22 mouse cellular contexts compared by ENCODE assay signal in the genomic region with DNA sequence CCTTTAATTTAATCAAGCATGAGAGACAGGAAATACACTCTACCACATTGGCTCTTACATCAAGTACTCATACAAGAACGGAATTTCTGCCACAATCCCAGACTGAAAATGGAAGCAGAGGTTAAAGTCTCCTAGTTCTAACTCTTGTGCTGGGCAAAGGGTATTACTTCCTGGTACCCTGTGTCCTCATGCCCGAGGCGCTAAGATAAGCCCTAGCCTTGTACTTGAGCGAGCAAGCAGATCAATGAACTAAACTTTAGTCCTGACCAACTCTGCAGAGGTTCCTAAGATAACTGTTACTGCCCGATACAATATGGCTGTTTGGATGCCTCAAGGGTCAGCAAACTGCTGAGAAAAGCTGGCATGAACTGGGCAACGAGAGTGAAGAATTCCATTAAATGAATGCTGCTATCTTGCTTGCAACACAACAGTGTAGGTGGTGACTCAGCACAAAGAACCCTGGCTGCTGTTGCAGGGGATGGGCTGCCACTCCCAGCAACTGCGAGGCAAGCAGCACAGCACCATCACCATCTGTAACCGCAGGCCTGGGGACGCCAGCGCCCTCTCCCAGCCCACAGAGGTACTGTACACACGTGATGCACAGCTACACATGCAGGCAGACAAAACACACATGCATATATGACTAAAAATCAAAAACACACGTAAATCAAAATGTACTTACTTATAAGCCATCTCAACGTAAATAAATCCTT. TPM values are rescaled to one million over a fixed set of nuclear protein-coding genes. Genes with fewer than 3 reads are reported as not detected.
A peak's percentile ranks its signal among the peaks of the same experiment; 100 is the strongest.
DNase-seq lines count a peak whose midpoint lies in the region; ATAC-seq and TF ChIP-seq lines count a peak whose summit lies in the region.
"Had no signal": no experiment of that assay in that cellular context is flagged by ENCODE, and none has a peak within 500 bp of the region (broad histone marks: within the 10 kb centered on the region; RNA-seq: fewer than 3 reads in every experiment).

No protein-coding gene starts in this region.

- no peak overlapping the region for H3K4me2 ChIP-seq in stomach, postnatal 0 days (replicated peaks; ENCODE audit: low read depth)
- H3K4me2 ChIP-seq: midbrain, embryonic 15.5 days had no signal

- no peaks in the 10 kb centered on the region for H3K27me3 ChIP-seq in megakaryocyte, embryonic 14.5 days (replicated peaks)
- H3K27me3 ChIP-seq in liver, adult 2 months (ENCODE audit: control insufficient read depth, insufficient read depth, low read length): no peaks in the 10 kb centered on the region
- no peaks in the 10 kb centered on the region for H3K27me3 ChIP-seq in stomach, postnatal 0 days (ENCODE audit: control insufficient read depth, insufficient read depth, low read length)
- no peaks in the 10 kb centered on the region for H3K27me3 ChIP-seq in midbrain, embryonic 10.5 days (ENCODE audit: low read depth, poor library complexity, severe bottlenecking)
- H3K27me3 ChIP-seq: CH12.LX; midbrain, embryonic 15.5 days had no signal

- WGBS in liver, adult 2 months: 70% methylated on average over 13 of the region's 13 CpGs
- 88% methylated on average over 13 of the region's 13 CpGs for WGBS in stomach, postnatal 0 days
- 96% methylated on average over 13 of the region's 13 CpGs for WGBS in midbrain, embryonic 10.5 days

- H3K36me3 ChIP-seq in megakaryocyte, embryonic 14.5 days (replicated peaks; ENCODE audit: low read length): peaks cover 100% of the 10 kb centered on the region
- peaks cover 61% of the 10 kb centered on the region for H3K36me3 ChIP-seq in liver, adult 2 months (ENCODE audit: control insufficient read depth, insufficient read depth, low read length)
- peaks cover 52% of the 10 kb centered on the region for H3K36me3 ChIP-seq in stomach, postnatal 0 days (ENCODE audit: control insufficient read depth, insufficient read depth, low read length)
- H3K36me3 ChIP-seq in midbrain, embryonic 10.5 days: peaks cover 100% of the 10 kb centered on the region

- no peaks in the 10 kb centered on the region for H3K79me2 ChIP-seq in liver, adult 2 months (ENCODE audit: control insufficient read depth, insufficient read depth, low read length)

- no peak for TF ChIP-seq CTCF in liver, adult 2 months (IDR thresholded peaks at IDR 0.05; ENCODE audit: low read depth, low read length)
- 0 out of 2 replicates have a peak, but pooled peaks have one; percentile 18 for TF ChIP-seq CTCF in stomach, postnatal 0 days (IDR thresholded peaks at IDR 0.05; ENCODE audit: low read depth)

- peak; percentile 84 for DNase-seq in R1 (ENCODE audit: low read depth, low spot score)
- peak; percentile 36 for DNase-seq in liver, adult 2 months (ENCODE audit: extremely low read depth, low read depth, low spot score)
- no peak for DNase-seq in stomach, postnatal 0 days (ENCODE audit: low spot score)
- DNase-seq in ovary, postnatal 36 days (ENCODE audit: low spot score): no peak
- no peak for DNase-seq in midbrain, embryonic 10.5 days (ENCODE audit: low spot score)
- DNase-seq: cerebellum, adult 11-12 months; cerebellum, postnatal 36 days; kidney, postnatal 14 days; layer of hippocampus, postnatal 36 days; lung, adult 18-20 months; lung, postnatal 36 days; right cerebral cortex, postnatal 4 days had no signal

- no peak for TF ChIP-seq POLR2A in liver, adult 2 months (IDR thresholded peaks at IDR 0.05; ENCODE audit: extremely low read depth, insufficient read depth, low read length)

- H3K27ac ChIP-seq in liver, adult 2 months (replicated peaks; ENCODE audit: insufficient read depth, low read depth, low read length): no peak overlapping the region
- no peak overlapping the region for H3K27ac ChIP-seq in stomach, postnatal 0 days (replicated peaks)
- no peak overlapping the region for H3K27ac ChIP-seq in midbrain, embryonic 10.5 days (replicated peaks)
- H3K27ac ChIP-seq: embryonic facial prominence, embryonic 10.5 days; hindbrain, embryonic 10.5 days; midbrain, embryonic 15.5 days had no signal

- H3K9ac ChIP-seq in liver, adult 2 months (ENCODE audit: low read depth, low read length): no peak overlapping the region
- no peak overlapping the region for H3K9ac ChIP-seq in stomach, postnatal 0 days (ENCODE audit: low read length)
- H3K9ac ChIP-seq: midbrain, embryonic 15.5 days had no signal

- H3K9me3 ChIP-seq in megakaryocyte, embryonic 14.5 days: peaks cover 8% of the 10 kb centered on the region; the same call in 1 of the 2 replicates
- no peaks in the 10 kb centered on the region for H3K9me3 ChIP-seq in stomach, postnatal 0 days (ENCODE audit: control insufficient read depth, low read length)
- no peaks in the 10 kb centered on the region for H3K9me3 ChIP-seq in midbrain, embryonic 10.5 days (replicated peaks)
- H3K9me3 ChIP-seq: embryonic facial prominence, embryonic 10.5 days; hindbrain, embryonic 10.5 days; midbrain, embryonic 15.5 days had no signal

- TF ChIP-seq EP300 in stomach, postnatal 0 days (optimal IDR thresholded peaks at IDR 0.05): no peak

- no peak for ATAC-seq in megakaryocyte, adult 5-6 weeks (ENCODE audit: poor library complexity, severe bottlenecking)
- peak; percentile 69 for ATAC-seq in stomach, postnatal 0 days (ENCODE audit: low FRiP score, low TSS enrichment)
- ATAC-seq in frontal cortex, adult (ENCODE audit: low TSS enrichment): no peak
- ATAC-seq: midbrain, embryonic 15.5 days had no signal

- H3K4me1 ChIP-seq in megakaryocyte, embryonic 14.5 days: peaks cover 13% of the 10 kb centered on the region
- no peaks in the 10 kb centered on the region for H3K4me1 ChIP-seq in liver, adult 2 months (ENCODE audit: control insufficient read depth, insufficient read depth, low read length)
- H3K4me1 ChIP-seq in stomach, postnatal 0 days (replicated peaks; ENCODE audit: control insufficient read depth, insufficient read depth): no peaks in the 10 kb centered on the region
- H3K4me1 ChIP-seq in midbrain, embryonic 10.5 days: no peaks in the 10 kb centered on the region
- H3K4me1 ChIP-seq: embryonic facial prominence, embryonic 10.5 days; hindbrain, embryonic 10.5 days; midbrain, embryonic 15.5 days had no signal

- H3K4me3 ChIP-seq in megakaryocyte, embryonic 14.5 days (replicated peaks): peak overlapping the region; percentile 72
- H3K4me3 ChIP-seq in liver, adult 2 months (ENCODE audit: insufficient read depth, low read depth, low read length): no peak overlapping the region
- H3K4me3 ChIP-seq in stomach, postnatal 0 days (ENCODE audit: low read depth, low read length): no peak overlapping the region
- no peak overlapping the region for H3K4me3 ChIP-seq in midbrain, embryonic 10.5 days
- H3K4me3 ChIP-seq: embryonic facial prominence, embryonic 10.5 days; hindbrain, embryonic 10.5 days; midbrain, embryonic 15.5 days had no signal

RNA-seq across cellular contexts. Expression of gene Tbk1, which starts 18.2 kb away (rescaled TPM):
- polyA plus RNA-seq in megakaryocyte, embryonic 14.5 days (2012; ENCODE audit: insufficient read depth, low replicate concordance): 2.7 TPM in 1 of 2 replicates, not detected in the other
- total RNA-seq in megakaryocyte, adult 5-6 weeks (2015): 41.2 and 43.3 TPM in 2 replicates
- total RNA-seq in megakaryocyte, adult 5-6 weeks (2017): 91.2 and 91.3 TPM in 2 replicates
- total RNA-seq in liver, adult 2 months (2014; rRNA removed): 24.7 and 25.3 TPM in 2 replicates
- 7.1 and 8.2 TPM in 2 replicates for polyA plus RNA-seq in liver, adult 2 months (2012; rRNA removed)
- 16.6 TPM in 2 replicates for polyA plus RNA-seq in stomach, postnatal 0 days (2015; fragmentation: Nextera tagmentation; extraction: Ambion mirVana)
- 32.6 and 32.9 TPM in 2 replicates for polyA plus RNA-seq in midbrain, embryonic 10.5 days (2016; fragmentation: Nextera tagmentation; extraction: Ambion mirVana)

RNA-seq across cellular contexts. Expression of gene Xpot, which starts 21.3 kb away (rescaled TPM):
- polyA plus RNA-seq in megakaryocyte, embryonic 14.5 days (2012; ENCODE audit: insufficient read depth, low replicate concordance): 13.3 and 24.8 TPM in 2 replicates
- 29.7 and 34.3 TPM in 2 replicates for total RNA-seq in megakaryocyte, adult 5-6 weeks (2015)
- 24.4 and 37.1 TPM in 2 replicates for total RNA-seq in megakaryocyte, adult 5-6 weeks (2017)
- 55.5 and 66.8 TPM in 2 replicates for total RNA-seq in liver, adult 2 months (2014; rRNA removed)
- 67.4 and 71.7 TPM in 2 replicates for polyA plus RNA-seq in liver, adult 2 months (2012; rRNA removed)
- polyA plus RNA-seq in stomach, postnatal 0 days (2015; fragmentation: Nextera tagmentation; extraction: Ambion mirVana): 24.5 and 24.8 TPM in 2 replicates
- 50.5 and 54.7 TPM in 2 replicates for polyA plus RNA-seq in midbrain, embryonic 10.5 days (2016; fragmentation: Nextera tagmentation; extraction: Ambion mirVana)

RNA-seq across cellular contexts. Expression of gene D930020B18Rik, which starts 36.6 kb away (rescaled TPM):
- polyA plus RNA-seq in megakaryocyte, embryonic 14.5 days (2012; ENCODE audit: insufficient read depth, low replicate concordance): not detected in 2 replicates
- not detected in 2 replicates for total RNA-seq in megakaryocyte, adult 5-6 weeks (2015)
- 0.33 TPM in 1 of 2 replicates, not detected in the other for total RNA-seq in megakaryocyte, adult 5-6 weeks (2017)
- not detected in 2 replicates for total RNA-seq in liver, adult 2 months (2014; rRNA removed)
- polyA plus RNA-seq in liver, adult 2 months (2012; rRNA removed): not detected in 2 replicates
- 1.2 and 1.5 TPM in 2 replicates for polyA plus RNA-seq in stomach, postnatal 0 days (2015; fragmentation: Nextera tagmentation; extraction: Ambion mirVana)
- polyA plus RNA-seq in midbrain, embryonic 10.5 days (2016; fragmentation: Nextera tagmentation; extraction: Ambion mirVana): 0.14 TPM in 1 of 2 replicates, not detected in the other
- total RNA-seq: CH12.LX had no signal
- polyA plus RNA-seq: gonadal fat pad, adult 2 months; heart, embryonic 14.5 days; hindbrain, embryonic 10.5 days; neural tube, embryonic 11.5 days had no signal

Comparison
In these comparisons a context has a peak if more than half of its experiments do, and no peak if none do; other contexts are left out.
1. DNase-seq: peak in R1 (single experiment) and liver, adult 2 months (single experiment); none in stomach, postnatal 0 days (single experiment), ovary, postnatal 36 days (single experiment) and midbrain, embryonic 10.5 days (single experiment).